Mouse (Mus musculus) heart, adult 2 months (tissue): ENCODE measurements around the gene Psmg1. TPM values are rescaled to one million over a fixed set of nuclear protein-coding genes. Genes with fewer than 3 reads are reported as not detected.
"Not testable (repeated sequence)": the region's sequence is repeated elsewhere in the genome, so short reads cannot be mapped to it uniquely, and the experiment has no call there.

ENCODE experiments used
- DNase-seq, 2 experiments: peaks; one replicate each; pipeline ENCODE4 v3.0.0; 2021
- H3K27ac ChIP-seq: fragments of 200-600 bp; 2 replicates; pipeline ENCODE4 v1.8.1; 2022
- H3K27me3 ChIP-seq: fragments of 200-500 bp; 2 replicates; pipeline ENCODE4 v1.6.1; 2012; ENCODE audit warnings: mild to moderate bottlenecking, low read length, inconsistent platforms, mixed read lengths; ENCODE audit not compliant: control insufficient read depth, insufficient read depth
- H3K36me3 ChIP-seq: fragments of 200-500 bp; 2 replicates; pipeline ENCODE4 v1.6.1; 2012; ENCODE audit warnings: low read length, inconsistent platforms; ENCODE audit not compliant: control insufficient read depth, insufficient read depth
- H3K4me1 ChIP-seq: fragments of 200-500 bp; 2 replicates; pipeline ENCODE4 v1.6.1; 2011; ENCODE audit warnings: low read length; ENCODE audit not compliant: control insufficient read depth, insufficient read depth
- H3K4me3 ChIP-seq: fragments of 200-600 bp; 2 replicates; pipeline ENCODE4 v1.8.1; 2022
- H3K79me2 ChIP-seq: fragments of 200-500 bp; replicated peaks from 2 replicates; pipeline ENCODE4 v1.6.1; 2012; ENCODE audit warnings: mild to moderate bottlenecking, inconsistent platforms, low read length, moderate library complexity, mixed read lengths; ENCODE audit not compliant: control insufficient read depth, insufficient read depth
- H3K9ac ChIP-seq: fragments of 200-500 bp; 2 replicates; pipeline ENCODE4 v1.6.1; 2012; ENCODE audit warnings: low read depth, mild to moderate bottlenecking, control low read depth, inconsistent platforms, low read length, mixed read lengths
- CTCF ChIP-seq: fragments of 200-600 bp; IDR thresholded peaks from 2 replicates; pipeline ENCODE4 v1.8.1; 2022; ENCODE audit warnings: antibody characterized with exemption, mild to moderate bottlenecking, moderate library complexity
- EP300 ChIP-seq: fragments of 200-500 bp; IDR thresholded peaks from 2 replicates; pipeline ENCODE4 v1.6.1; 2011; ENCODE audit warnings: low read depth, low read length, control low read depth; ENCODE audit not compliant: insufficient read depth
- POLR2A ChIP-seq: fragments of 200-500 bp; IDR thresholded peaks from 2 replicates; pipeline ENCODE4 v1.6.1; 2011; ENCODE audit warnings: mild to moderate bottlenecking, low read depth, low read length, control low read depth; ENCODE audit not compliant: insufficient read depth
- WGBS: fragments of 180-500 bp; shearing (Covaris S2); methylation state at CpG from one replicate; pipeline ENCODE4 v1.1.7; 2018; 5-methylcytosine and 5-hydroxymethylcytosine counted together
- intact Hi-C: fragments of 180-260 bp; cut with DNase I; formaldehyde crosslinking; loops from one replicate; pipeline ENCODE4 v1.15.1; 2025
- polyA plus RNA-seq: library from polyadenylated mRNA; depleted of rRNA; stranded (reverse); fragments of >200 nt; gene quantifications from 2 replicates; pipeline ENCODE4 v1.2.3, GENCODE M21; 2012
- total RNA-seq, 2 experiments: library from RNA; stranded (reverse); gene quantifications; 2 replicates each; pipeline ENCODE4 v1.2.3; 2021

The Psmg1 gene
- total and polyA plus RNA-seq, 3 experiments = 24.4 to 25.0 (median 24.7) TPM

- no peak for TF ChIP-seq EP300
- TF ChIP-seq CTCF = peak; percentile 65
- TF ChIP-seq POLR2A = no peak
- no peak for DNase-seq
Observed at GRCm38 (mm10) chr16:95964427-95965023, 26.2 kb downstream of the Psmg1 start.

GRCm38 (mm10) chr16:95961484-95961883 lies 29.3 kb downstream of the Psmg1 start:
- WGBS = 84% methylated on average over 1 of the region's 1 CpGs
- H3K79me2 ChIP-seq, H3K4me3 ChIP-seq, H3K9ac ChIP-seq, H3K27ac ChIP-seq, H3K27me3 ChIP-seq, H3K4me1 ChIP-seq, H3K36me3 ChIP-seq, DNase-seq: not testable (repeated sequence)
- intact Hi-C loops = loop anchor here (5.0 kb wide), 2 partner anchors 354 to 494 kb away; no protein-coding TSS in a partner anchor

More at GRCm38 (mm10) chr16:95964427-95965023, 26.2 kb downstream of the Psmg1 start:
- intact Hi-C loops = loop anchor here (1.0 to 5.0 kb wide), 4 partner anchors 316 to 612 kb away; no protein-coding TSS in a partner anchor
- H3K9ac ChIP-seq = no peak overlapping the region
- 36% methylated on average over 11 of the region's 11 CpGs for WGBS
- H3K36me3 ChIP-seq = no peaks in the 10 kb centered on the region
- H3K79me2 ChIP-seq = no peaks in the 10 kb centered on the region
- no peaks in the 10 kb centered on the region for H3K27me3 ChIP-seq
- no peaks in the 10 kb centered on the region for H3K4me1 ChIP-seq
- no peak overlapping the region for H3K4me3 ChIP-seq
- no peak overlapping the region for H3K27ac ChIP-seq

- not testable (repeated sequence) for H3K4me1 ChIP-seq, H3K27ac ChIP-seq, H3K4me3 ChIP-seq, DNase-seq, H3K9ac ChIP-seq, H3K36me3 ChIP-seq, H3K79me2 ChIP-seq, H3K27me3 ChIP-seq
- intact Hi-C loops = loop anchor here (5.0 kb wide), 2 partner anchors 353 to 493 kb away; no protein-coding TSS in a partner anchor
- 95% methylated on average over 2 of the region's 2 CpGs for whole genome bisulfite sequencing
Observed at GRCm38 (mm10) chr16:95960689-95961088, 30.1 kb downstream of the Psmg1 start.

GRCm38 (mm10) chr16:95958080-95958479 lies 32.7 kb downstream of the Psmg1 start:
- H3K4me1 ChIP-seq = no peaks in the 10 kb centered on the region
- H3K9ac ChIP-seq = no peak overlapping the region
- no peaks in the 10 kb centered on the region for H3K27me3 ChIP-seq
- 87% methylated on average over 8 of the region's 8 CpGs for WGBS
- TF ChIP-seq CTCF (no peak), EP300 (no peak), POLR2A (no peak)
- no peaks in the 10 kb centered on the region for H3K79me2 ChIP-seq
- intact Hi-C loops = no loop called here
- no peak overlapping the region for H3K4me3 ChIP-seq
- no peaks in the 10 kb centered on the region for H3K36me3 ChIP-seq
- H3K27ac ChIP-seq = no peak overlapping the region
- no peak for DNase-seq

- intact Hi-C loops = no loop called here
- Histone ChIP-seq H3K27me3 (no peaks in the 10 kb centered on the region), H3K9ac (no peak overlapping the region), H3K27ac (no peak overlapping the region), H3K79me2 (no peaks in the 10 kb centered on the region), H3K4me1 (no peaks in the 10 kb centered on the region), H3K4me3 (no peak overlapping the region), H3K36me3 (no peaks in the 10 kb centered on the region)
- DNase-seq = no peak
- 56% methylated on average over 5 of the region's 5 CpGs for WGBS
- TF ChIP-seq EP300 (no peak), CTCF (peak; percentile 53)
Observed at GRCm38 (mm10) chr16:95956618-95957017, 34.1 kb downstream of the Psmg1 start.

GRCm38 (mm10) chr16:95955716-95956346 lies 34.9 kb downstream of the Psmg1 start:
- Histone ChIP-seq H3K36me3 (no peaks in the 10 kb centered on the region), H3K79me2 (no peaks in the 10 kb centered on the region), H3K4me1 (no peaks in the 10 kb centered on the region), H3K9ac (no peak overlapping the region), H3K4me3 (no peak overlapping the region), H3K27ac (no peak overlapping the region), H3K27me3 (no peaks in the 10 kb centered on the region)
- intact Hi-C loops = no loop called here
- 78% methylated on average over 5 of the region's 5 CpGs for WGBS
- DNase-seq = no peak
- no peak for TF ChIP-seq CTCF
- TF ChIP-seq POLR2A = no peak
- no peak for TF ChIP-seq EP300
